Mouse (Mus musculus) embryonic fibroblast, embryonic 13.5 days (primary cell): ENCODE results near the gene Scarb1.

Experiments used
- CTCF ChIP-seq: IDR thresholded peaks from 2 replicates; pipeline ENCODE4 v1.5.1; 2011; ENCODE audit warnings: mild to moderate bottlenecking, control low read depth, low read length, moderate library complexity, borderline replicate concordance; ENCODE audit not compliant: insufficient read depth
- POLR2A ChIP-seq: IDR thresholded peaks from 2 replicates; pipeline ENCODE4 v1.6.1; 2011; ENCODE audit warnings: low read depth, mild to moderate bottlenecking, control low read depth, low read length, moderate library complexity

GRCm38 (mm10) chr5:125363894-125364293 lies 23.0 kb upstream of the Scarb1 start:
- TF ChIP-seq CTCF = no peak
- no peak for TF ChIP-seq POLR2A
